Mouse (Mus musculus) midbrain, embryonic 10.5 days (tissue): ENCODE measurements around the gene Pdk4. TPM values are rescaled to one million over a fixed set of nuclear protein-coding genes. Genes with fewer than 3 reads are reported as not detected.

Experiments used
- DNase-seq: peaks from one replicate; pipeline ENCODE4 v3.0.0-alpha.2; 2017; ENCODE audit warnings: low spot score
- H3K27ac ChIP-seq: fragments of 300-500 bp; sonication (generic); replicated peaks from 2 replicates; pipeline ENCODE4 v1.5.1; 2016; ENCODE audit warnings: mild to moderate bottlenecking
- H3K27me3 ChIP-seq: fragments of 300-500 bp; sonication (generic); 2 replicates; pipeline ENCODE4 v1.6.1; 2016; ENCODE audit warnings: low read depth, mild to moderate bottlenecking; ENCODE audit not compliant: poor library complexity, severe bottlenecking
- H3K36me3 ChIP-seq: fragments of 300-500 bp; sonication (generic); 2 replicates; pipeline ENCODE4 v1.6.1; 2016; ENCODE audit warnings: mild to moderate bottlenecking, moderate library complexity
- H3K4me1 ChIP-seq: fragments of 300-500 bp; sonication (generic); 2 replicates; pipeline ENCODE4 v1.6.1; 2016
- H3K4me3 ChIP-seq: fragments of 300-500 bp; sonication (generic); 2 replicates; pipeline ENCODE4 v1.5.1; 2016; ENCODE audit warnings: mild to moderate bottlenecking, moderate library complexity
- H3K9me3 ChIP-seq: fragments of 300-500 bp; sonication (generic); replicated peaks from 2 replicates; pipeline ENCODE4 v1.6.1; 2016; ENCODE audit warnings: mild to moderate bottlenecking
- WGBS: fragments of 180-500 bp; shearing (Covaris S2); methylation state at CpG from one replicate; pipeline ENCODE4 v1.1.7; 2016; 5-methylcytosine and 5-hydroxymethylcytosine counted together
- polyA plus RNA-seq: library from polyadenylated mRNA; unstranded; fragments of >200 nt; fragmentation: Nextera tagmentation; extraction: Ambion mirVana; gene quantifications from 2 replicates; pipeline ENCODE4 v1.2.1, GENCODE M21; 2016

Gene Pdk4
- polyA plus RNA-seq, 1 experiment from 2014 or later: 0.23 TPM

GRCm38 (mm10) chr6:5442316-5443085 is 53.6 kb downstream of the Pdk4 start:
- Histone ChIP-seq H3K4me3 (peak overlapping the region; percentile 27), H3K27ac (peak overlapping the region; percentile 38), H3K27me3 (no peaks in the 10 kb centered on the region), H3K36me3 (no peaks in the 10 kb centered on the region), H3K4me1 (peaks cover 21% of the 10 kb centered on the region), H3K9me3 (no peaks in the 10 kb centered on the region)
- 7% methylated on average over 14 of the region's 14 CpGs for WGBS
- DNase-seq: peak; percentile 34

- H3K4me3 ChIP-seq: no peak overlapping the region
- 90% methylated on average over 6 of the region's 6 CpGs for WGBS
Measured at GRCm38 (mm10) chr6:5441221-5441620, 54.9 kb downstream of the Pdk4 start.

GRCm38 (mm10) chr6:5437757-5438156 is 58.4 kb downstream of the Pdk4 start:
- DNase-seq: no peak

More at GRCm38 (mm10) chr6:5441221-5441620, 54.9 kb downstream of the Pdk4 start:
- no peaks in the 10 kb centered on the region for H3K9me3 ChIP-seq
- peaks cover 15% of the 10 kb centered on the region for H3K4me1 ChIP-seq
- H3K27me3 ChIP-seq: no peaks in the 10 kb centered on the region
- H3K27ac ChIP-seq: no peak overlapping the region
- DNase-seq: no peak
- H3K36me3 ChIP-seq: no peaks in the 10 kb centered on the region

GRCm38 (mm10) chr6:5433887-5434286 is 62.2 kb downstream of the Pdk4 start:
- Histone ChIP-seq H3K4me1 (no peaks in the 10 kb centered on the region), H3K27ac (no peak overlapping the region), H3K36me3 (no peaks in the 10 kb centered on the region), H3K9me3 (no peaks in the 10 kb centered on the region), H3K27me3 (no peaks in the 10 kb centered on the region), H3K4me3 (no peak overlapping the region)
- no peak for DNase-seq
- 85% methylated on average over 2 of the region's 2 CpGs for WGBS

More at GRCm38 (mm10) chr6:5437757-5438156, 58.4 kb downstream of the Pdk4 start:
- Histone ChIP-seq H3K27me3 (no peaks in the 10 kb centered on the region), H3K36me3 (no peaks in the 10 kb centered on the region), H3K4me3 (no peak overlapping the region), H3K9me3 (no peaks in the 10 kb centered on the region), H3K27ac (no peak overlapping the region), H3K4me1 (peaks cover 5% of the 10 kb centered on the region)
- 48% methylated on average over 4 of the region's 4 CpGs for WGBS

Other genes with a start within 250 kb of the Pdk4 start
- gene Pon3, start 240.0 kb downstream of the Pdk4 start, polyA plus RNA-seq: 5.6 and 5.9 TPM in 2 replicates
- gene Pon2, start 197.9 kb downstream of the Pdk4 start, polyA plus RNA-seq: 30.5 and 31.1 TPM in 2 replicates
- 25.3 and 25.7 TPM in 2 replicates for gene Asb4, start 112.9 kb downstream of the Pdk4 start, polyA plus RNA-seq
- gene Dync1i1, start 229.3 kb upstream of the Pdk4 start, polyA plus RNA-seq: 1.5 and 2.0 TPM in 2 replicates